Mouse (Mus musculus) spleen, adult 2 months (tissue): ENCODE measurements around the gene Hoxd3.

Source experiments
- CTCF ChIP-seq: fragments of 200-500 bp; IDR thresholded peaks from 2 replicates; pipeline ENCODE4 v1.5.1; 2011; ENCODE audit warnings: mild to moderate bottlenecking, inconsistent platforms; ENCODE audit not compliant: insufficient read depth, insufficient read length, insufficient replicate concordance; ENCODE audit errors: extremely low read depth
- POLR2A ChIP-seq: fragments of 200-500 bp; IDR thresholded peaks from 2 replicates; pipeline ENCODE4 v1.6.1; 2011; ENCODE audit warnings: low read depth, low read length, inconsistent platforms

DNA sequence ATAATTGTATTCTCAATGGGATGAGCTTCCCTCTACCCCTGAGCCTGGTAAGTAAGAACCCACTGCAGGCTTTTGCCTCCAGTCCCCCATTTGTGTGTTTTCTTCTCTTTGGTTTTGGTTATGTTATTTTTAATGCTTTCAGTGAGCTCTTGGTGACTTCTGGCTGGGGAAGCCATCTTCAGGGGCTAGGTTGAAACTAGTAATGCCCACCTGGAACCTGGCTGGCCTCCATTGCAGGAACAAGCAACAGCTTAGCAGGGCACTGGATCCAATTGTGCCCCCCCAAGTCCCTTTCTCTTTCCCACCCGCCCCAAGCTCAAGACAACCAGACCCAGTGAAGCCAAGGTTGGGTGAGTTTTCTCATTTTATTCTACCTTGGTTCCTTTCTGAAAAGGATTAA, 16.3 kb upstream of the Hoxd3 start:
- TF ChIP-seq CTCF: no peak
- TF ChIP-seq POLR2A: no peak
